Mouse (Mus musculus) forebrain, embryonic 11.5 days (tissue): ENCODE data around the gene Hist1h2af. TPM values are rescaled to one million over a fixed set of nuclear protein-coding genes. Genes with fewer than 3 reads are reported as not detected.
A peak's percentile ranks its signal among the peaks of the same experiment; 100 is the strongest.

ENCODE experiments used
- ATAC-seq: fragments of 200-750 bp; cut with Nextera tagmentation; replicated peaks from 2 replicates; pipeline ENCODE4 v1.8.0; 2017; ENCODE audit warnings: moderate TSS enrichment; ENCODE audit not compliant: low FRiP score
- DNase-seq: peaks from one replicate; pipeline ENCODE4 v3.0.0-alpha.2; 2017; ENCODE audit warnings: low spot score
- H3K27ac ChIP-seq: fragments of 300-500 bp; sonication (generic); 2 replicates; pipeline ENCODE4 v1.5.1; 2014; ENCODE audit warnings: low read depth, low read length
- H3K27me3 ChIP-seq: fragments of 300-500 bp; sonication (generic); 2 replicates; pipeline ENCODE4 v1.6.1; 2014; ENCODE audit warnings: mild to moderate bottlenecking, low read length, mixed read lengths; ENCODE audit not compliant: control insufficient read depth, insufficient read depth
- H3K36me3 ChIP-seq: fragments of 300-500 bp; sonication (generic); 2 replicates; pipeline ENCODE4 v1.6.1; 2014; ENCODE audit warnings: mild to moderate bottlenecking, low read length, moderate library complexity, mixed read lengths; ENCODE audit not compliant: control insufficient read depth, insufficient read depth
- H3K4me1 ChIP-seq: fragments of 300-500 bp; sonication (generic); replicated peaks from 2 replicates; pipeline ENCODE4 v1.6.1; 2014; ENCODE audit warnings: low read length, mixed read lengths; ENCODE audit not compliant: control insufficient read depth, insufficient read depth
- H3K4me2 ChIP-seq: fragments of 300-500 bp; sonication (generic); 2 replicates; pipeline ENCODE4 v1.6.1; 2014; ENCODE audit warnings: low read depth, mild to moderate bottlenecking, low read length, moderate library complexity, mixed read lengths; ENCODE audit not compliant: severe bottlenecking
- H3K4me3 ChIP-seq: fragments of 300-500 bp; sonication (generic); 2 replicates; pipeline ENCODE4 v1.5.1; 2014; ENCODE audit warnings: low read depth, low read length
- H3K9ac ChIP-seq: fragments of 300-500 bp; sonication (generic); 2 replicates; pipeline ENCODE4 v1.6.1; 2014; ENCODE audit warnings: low read length
- H3K9me3 ChIP-seq: fragments of 300-500 bp; sonication (generic); 2 replicates; pipeline ENCODE4 v1.6.1; 2016; ENCODE audit warnings: low read length, mixed read lengths; ENCODE audit not compliant: control insufficient read depth
- WGBS: fragments of 180-500 bp; shearing (Covaris S2); extraction: QIAGEN DNeasy Blood & Tissue Kit; methylation state at CpG from one replicate; pipeline ENCODE4 v1.1.7; 2014; 5-methylcytosine and 5-hydroxymethylcytosine counted together
- polyA plus RNA-seq: library from polyadenylated mRNA; unstranded; fragments of >200 nt; fragmentation: Nextera tagmentation; extraction: Ambion mirVana; gene quantifications from 2 replicates; pipeline ENCODE4 v1.2.1, GENCODE M21; 2014

The Hist1h2af gene
- polyA plus RNA-seq, 1 experiment from 2014 or later: 7.7 TPM

DNA sequence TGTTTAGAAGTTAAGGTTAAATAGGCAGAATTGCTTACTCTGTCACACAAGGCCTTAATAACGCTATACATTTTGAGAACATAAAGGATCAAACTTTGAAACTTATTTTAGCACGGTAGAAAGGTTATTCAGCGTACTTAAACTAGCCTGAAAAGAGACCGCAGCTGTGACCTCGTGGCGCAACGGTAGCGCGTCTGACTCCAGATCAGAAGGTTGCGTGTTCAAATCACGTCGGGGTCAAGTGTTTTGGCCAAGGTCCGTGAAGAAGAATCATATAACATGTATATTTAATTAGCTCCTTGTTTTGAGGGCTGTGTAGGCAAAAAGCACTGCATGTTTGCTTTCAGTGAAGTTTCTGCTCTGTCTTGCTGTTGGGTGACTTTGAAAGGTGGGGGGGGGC is 27.4 kb upstream of the Hist1h2af start:
- H3K4me1 ChIP-seq: peaks cover 2% of the 10 kb centered on the region; the same call in 1 of the 2 replicates
- no peak overlapping the region for H3K9ac ChIP-seq
- no peaks in the 10 kb centered on the region for H3K9me3 ChIP-seq
- peak overlapping the region; percentile 55; the same call in 1 of the 2 replicates for H3K4me2 ChIP-seq
- no peak for ATAC-seq
- 1% methylated on average over 13 of the region's 13 CpGs for WGBS
- peak overlapping the region; percentile 28 for H3K4me3 ChIP-seq
- H3K27me3 ChIP-seq: no peaks in the 10 kb centered on the region
- no peaks in the 10 kb centered on the region for H3K36me3 ChIP-seq
- DNase-seq: peak; percentile 78
- no peak overlapping the region for H3K27ac ChIP-seq

DNA sequence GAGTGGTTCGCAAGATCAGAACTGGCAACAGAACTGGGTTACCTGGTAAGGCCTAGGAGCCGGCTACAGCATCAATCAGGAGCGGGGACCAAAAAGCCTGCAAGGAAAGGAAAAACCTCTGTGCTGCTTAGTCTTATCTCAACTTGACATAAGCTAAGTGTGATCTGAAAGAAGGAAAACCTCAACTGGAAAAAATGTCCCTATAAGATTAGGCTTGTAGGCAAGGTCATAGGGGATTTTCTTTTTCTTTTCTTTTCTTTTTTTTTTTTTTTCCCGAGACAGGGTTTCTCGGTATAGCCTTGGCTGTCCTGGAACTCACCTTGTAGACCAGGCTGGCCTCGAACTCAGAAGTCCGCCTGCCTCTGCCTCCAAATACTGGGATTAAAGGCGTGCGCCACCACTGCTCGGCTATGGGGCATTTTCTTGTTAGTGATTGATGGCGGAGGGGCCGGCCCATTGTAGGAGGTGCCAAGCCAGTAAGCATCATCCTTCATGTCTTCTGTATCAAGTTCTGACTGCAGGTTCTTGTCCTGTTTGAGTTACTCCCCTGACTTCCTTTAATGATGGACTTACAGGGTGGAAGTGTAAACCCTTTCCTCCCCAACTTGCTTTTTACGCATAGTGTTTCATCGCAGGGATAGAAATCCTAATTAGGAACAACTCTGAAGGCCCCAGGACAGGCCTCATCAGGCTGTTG is 26.7 kb upstream of the Hist1h2af start:
- Histone ChIP-seq H3K4me2 (peak overlapping the region; percentile 26; the same call in 1 of the 2 replicates), H3K4me1 (peaks cover 2% of the 10 kb centered on the region; the same call in 1 of the 2 replicates), H3K9ac (no peak overlapping the region), H3K27ac (no peak overlapping the region), H3K36me3 (no peaks in the 10 kb centered on the region), H3K4me3 (no peak overlapping the region), H3K9me3 (no peaks in the 10 kb centered on the region), H3K27me3 (no peaks in the 10 kb centered on the region)
- WGBS: 11% methylated on average over 14 of the region's 14 CpGs
- DNase-seq (peak; percentile 74), ATAC-seq (no peak)

DNA sequence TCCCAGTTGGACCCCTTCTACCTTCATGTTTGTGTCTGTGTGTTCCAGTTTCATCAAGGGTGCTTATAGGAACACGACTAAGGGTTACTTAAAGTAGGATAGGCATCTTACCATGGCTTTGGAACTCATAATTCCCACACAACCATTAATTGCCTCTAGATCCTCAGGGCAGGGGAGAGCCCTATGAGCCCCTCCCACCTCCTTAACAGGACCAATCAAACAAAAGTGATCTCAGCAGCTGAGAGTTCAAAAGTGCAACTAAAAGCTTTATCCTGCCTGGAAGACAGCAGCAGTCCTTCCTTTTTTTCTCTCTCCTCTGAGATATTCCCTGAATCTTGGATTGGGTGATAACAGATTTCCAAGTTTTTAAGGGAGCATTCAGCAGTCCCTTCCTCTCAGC is 23.6 kb upstream of the Hist1h2af start:
- peaks cover under 1% of the 10 kb centered on the region; the same call in 1 of the 2 replicates for H3K4me1 ChIP-seq
- no peak overlapping the region for H3K9ac ChIP-seq
- H3K27me3 ChIP-seq: no peaks in the 10 kb centered on the region
- ATAC-seq (no peak), DNase-seq (no peak)
- WGBS: 42% methylated on average over 1 of the region's 1 CpGs
- no peak overlapping the region for H3K27ac ChIP-seq
- H3K4me3 ChIP-seq: no peak overlapping the region
- H3K9me3 ChIP-seq: no peaks in the 10 kb centered on the region
- H3K36me3 ChIP-seq: no peaks in the 10 kb centered on the region
- H3K4me2 ChIP-seq: no peak overlapping the region

- ATAC-seq: no peak
- no peak for DNase-seq
- Histone ChIP-seq H3K4me1 (0 out of 2 replicates have a peak, but pooled peaks cover 3% of the 10 kb centered on the region), H3K4me2 (no peak overlapping the region), H3K27me3 (no peaks in the 10 kb centered on the region), H3K27ac (no peak overlapping the region), H3K36me3 (no peaks in the 10 kb centered on the region), H3K4me3 (no peak overlapping the region), H3K9ac (no peak overlapping the region), H3K9me3 (no peaks in the 10 kb centered on the region)
- WGBS: 91% methylated on average over 1 of the region's 1 CpGs
Measured at GRCm38 (mm10) chr13:23513517-23513916, 20.2 kb upstream of the Hist1h2af start.

GRCm38 (mm10) chr13:23515281-23515680 is 18.4 kb upstream of the Hist1h2af start:
- no peak overlapping the region for H3K4me2 ChIP-seq
- H3K9me3 ChIP-seq: no peaks in the 10 kb centered on the region
- no peak for DNase-seq
- 0 out of 2 replicates have a peak, but pooled peaks cover 3% of the 10 kb centered on the region for H3K4me1 ChIP-seq
- no peaks in the 10 kb centered on the region for H3K27me3 ChIP-seq
- WGBS: 67% methylated on average over 5 of the region's 5 CpGs
- H3K4me3 ChIP-seq: no peak overlapping the region
- no peak overlapping the region for H3K27ac ChIP-seq
- no peaks in the 10 kb centered on the region for H3K36me3 ChIP-seq
- no peak overlapping the region for H3K9ac ChIP-seq
- ATAC-seq: no peak

- Histone ChIP-seq H3K36me3 (no peaks in the 10 kb centered on the region), H3K4me3 (peak overlapping the region; percentile 42), H3K4me2 (peak overlapping the region; percentile 62), H3K9me3 (no peaks in the 10 kb centered on the region), H3K4me1 (0 out of 2 replicates have a peak, but pooled peaks cover 3% of the 10 kb centered on the region), H3K27ac (no peak overlapping the region), H3K9ac (peak overlapping the region; percentile 41; the same call in 1 of the 2 replicates), H3K27me3 (no peaks in the 10 kb centered on the region)
- DNase-seq: no peak
- ATAC-seq: no peak
- 57% methylated on average over 15 of the region's 15 CpGs for WGBS
Measured at GRCm38 (mm10) chr13:23515826-23516620, 17.7 kb upstream of the Hist1h2af start.

GRCm38 (mm10) chr13:23516822-23517602 is 16.7 kb upstream of the Hist1h2af start:
- no peaks in the 10 kb centered on the region for H3K9me3 ChIP-seq
- no peaks in the 10 kb centered on the region for H3K36me3 ChIP-seq
- ATAC-seq (peak; percentile 64), DNase-seq (peak; percentile 88)
- peak overlapping the region; percentile 86 for H3K4me2 ChIP-seq
- H3K4me3 ChIP-seq: peak overlapping the region; percentile 42
- WGBS: 1% methylated on average over 19 of the region's 19 CpGs
- 0 out of 2 replicates have a peak, but pooled peaks cover 3% of the 10 kb centered on the region for H3K4me1 ChIP-seq
- H3K27ac ChIP-seq: no peak overlapping the region
- peak overlapping the region; percentile 37; the same call in 1 of the 2 replicates for H3K9ac ChIP-seq
- no peaks in the 10 kb centered on the region for H3K27me3 ChIP-seq
